Mouse (Mus musculus): ENCODE data around the gene Erlin1.

Gene Erlin1

DNA sequence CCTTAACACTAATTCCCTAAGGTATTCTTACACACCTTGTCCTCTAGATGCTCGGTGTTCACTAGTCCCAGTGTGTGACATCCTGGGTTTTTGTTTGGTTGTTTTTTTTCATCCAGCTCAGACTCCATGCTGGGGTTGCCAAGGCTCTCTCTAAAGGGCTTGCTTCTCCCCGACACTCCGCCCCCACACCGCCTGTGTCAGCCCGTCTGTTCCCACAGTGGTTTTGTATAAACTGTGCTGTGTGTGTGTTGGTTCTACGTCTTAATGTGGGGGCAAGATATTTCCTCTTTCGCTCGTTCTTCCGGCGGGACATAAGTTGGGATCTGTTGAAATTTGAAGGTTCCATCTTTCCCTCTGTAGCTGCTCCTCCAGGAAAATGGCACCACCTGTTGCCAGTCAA, 71.5 kb downstream of the Erlin1 start:
- peak; percentile 82 for DNase-seq (ENCODE audit: low spot score)

DNA sequence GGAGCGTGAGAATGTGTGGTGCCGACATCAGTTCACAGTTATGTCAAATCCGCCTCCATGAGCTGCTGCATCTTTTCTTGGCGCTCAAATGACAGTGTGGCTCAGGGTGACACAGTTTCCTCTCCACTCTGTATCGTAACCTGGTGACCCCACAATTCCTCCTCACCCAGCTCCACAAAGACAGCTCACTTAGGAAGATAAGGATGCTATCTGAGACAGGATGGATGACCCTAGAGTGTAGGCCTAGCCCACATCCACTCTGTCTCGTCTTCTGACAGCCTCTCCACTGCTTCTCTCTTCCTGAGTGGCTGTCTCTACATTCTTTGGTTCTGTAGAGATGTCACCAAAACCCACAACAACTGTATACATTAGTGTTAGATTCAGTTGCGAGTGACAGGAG, 74.2 kb downstream of the Erlin1 start:
- no peak for DNase-seq (ENCODE audit: low spot score)

DNA sequence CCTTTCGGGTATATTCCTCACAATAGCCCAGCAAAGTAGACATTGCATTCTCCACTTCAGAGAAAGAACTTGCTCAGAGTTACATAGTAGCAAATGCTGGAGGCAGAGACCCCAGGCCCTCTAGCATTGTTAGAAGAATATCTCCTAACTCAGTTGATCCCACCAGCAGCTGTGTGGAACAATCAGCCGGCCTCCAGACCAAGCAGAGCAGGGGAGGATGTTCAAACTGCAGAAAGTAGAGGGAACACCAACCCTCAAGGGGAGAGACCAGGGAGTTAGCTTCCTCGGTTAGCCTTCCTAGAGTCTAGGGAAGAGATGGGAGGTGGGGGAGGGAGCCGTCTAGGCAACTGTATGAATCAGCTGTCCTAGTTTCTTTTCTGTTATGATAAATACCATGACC, 77.1 kb downstream of the Erlin1 start:
- no peak for DNase-seq (ENCODE audit: low spot score)

DNA sequence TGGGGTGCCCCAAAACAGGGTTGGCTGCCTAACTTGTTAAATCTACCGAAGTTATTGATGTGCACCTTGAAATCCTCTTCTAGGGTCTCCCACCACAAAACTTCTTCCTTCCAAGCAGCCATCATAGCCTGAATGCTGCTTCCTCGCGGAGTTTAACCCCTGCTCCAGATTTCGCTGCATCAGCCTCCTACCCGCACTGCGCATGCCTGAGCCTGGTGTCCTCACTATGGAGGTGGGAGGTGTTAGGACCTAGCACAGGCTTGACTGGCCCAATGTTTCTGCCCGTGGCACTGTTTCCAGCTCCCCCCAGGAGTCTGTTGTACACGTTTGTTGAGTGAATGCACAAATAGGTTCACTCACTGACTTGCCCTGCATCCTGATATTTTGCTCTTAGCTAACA, 79.2 kb downstream of the Erlin1 start:
- no peak for DNase-seq (ENCODE audit: low spot score)

DNA sequence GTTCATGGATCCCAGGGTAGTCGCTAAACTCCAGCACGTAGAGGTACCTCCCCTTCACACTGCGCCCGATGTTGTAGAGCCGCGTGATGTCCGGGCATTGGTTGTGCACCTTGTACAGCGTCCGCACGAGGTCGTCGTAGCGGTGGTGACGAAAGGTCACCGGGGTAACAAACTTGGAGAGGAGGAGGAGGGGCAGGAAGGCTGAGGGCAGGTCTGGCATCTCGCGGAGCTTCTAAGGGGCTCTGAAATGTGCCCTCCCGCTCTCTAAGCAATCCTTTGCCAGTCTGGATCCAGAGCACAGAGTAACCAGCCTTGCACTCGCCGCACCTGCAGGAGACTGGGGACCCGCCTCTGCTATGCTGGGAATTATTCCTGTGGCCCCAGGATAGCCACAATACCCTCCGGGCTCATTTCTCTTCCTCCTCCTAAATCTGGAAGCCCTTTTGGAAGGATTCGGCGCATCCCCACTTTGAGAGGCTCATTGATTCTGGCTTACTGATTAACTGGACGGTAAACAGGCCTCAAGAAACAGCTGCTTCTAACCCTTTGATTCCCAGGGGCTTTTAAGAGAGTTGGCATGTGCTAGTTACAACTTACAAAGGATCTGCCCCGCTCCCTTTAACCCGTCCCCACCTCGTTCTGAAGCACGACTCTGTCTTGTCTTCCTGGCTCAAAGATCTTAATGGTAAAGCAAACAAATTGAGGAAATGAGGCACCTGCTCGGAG, 83.4 kb downstream of the Erlin1 start, which contains the start of gene Cpn1:
Cpn1 (minus strand) TSS at position 488 of the 726 bp plus-strand sequence.
- no peak for DNase-seq (ENCODE audit: low spot score)

Measured in layer of hippocampus, adult 11-12 months (tissue).